Mouse (Mus musculus) megakaryocyte, adult 5-6 weeks (primary cell): ENCODE measurements around the gene Tram2. TPM values are rescaled to one million over a fixed set of nuclear protein-coding genes. Genes with fewer than 3 reads are reported as not detected.

Experiments used
- ATAC-seq: 2 replicates; pipeline ENCODE4 v1.8.0; 2016; ENCODE audit warnings: mild to moderate bottlenecking, inconsistent platforms; ENCODE audit not compliant: poor library complexity, severe bottlenecking
- total RNA-seq, 2 experiments: library from RNA; stranded (forward) in 1 of 2; stranded (reverse) in 1 of 2; fragments of 153-499, 151-499 nt in 1 of 2; fragments of 221-1000, 200-1000 nt in 1 of 2; gene quantifications; 2 replicates each; pipeline versions ENCODE4 v1.2.3 to v1.2.4; 2015 to 2017

Tram2 gene
- total RNA-seq (2015) (13.7 and 16.3 TPM in 2 replicates), total RNA-seq (2017) (2.2 and 3.0 TPM in 2 replicates)

GRCm38 (mm10) chr1:21079217-21079773, at the start of gene Tram2:
Gene Tram2 (minus strand): TSS chr1:21079229.
- ATAC-seq, result peak; percentile 92

GRCm38 (mm10) chr1:21124713-21125336, 45.8 kb upstream of the Tram2 start:
- ATAC-seq, result no peak

GRCm38 (mm10) chr1:21103784-21104183, 24.8 kb upstream of the Tram2 start:
- peak; percentile 52; the same call in 1 of the 2 replicates for ATAC-seq

- peak; percentile 86 for ATAC-seq
Observed at GRCm38 (mm10) chr1:21101221-21102006, 22.4 kb upstream of the Tram2 start.

GRCm38 (mm10) chr1:21100726-21101125, 21.7 kb upstream of the Tram2 start:
- no peak for ATAC-seq

- ATAC-seq, result no peak
Observed at GRCm38 (mm10) chr1:21097001-21097989, 18.3 kb upstream of the Tram2 start.

GRCm38 (mm10) chr1:21094644-21095215, 15.7 kb upstream of the Tram2 start:
- ATAC-seq, result peak; percentile 75

GRCm38 (mm10) chr1:21089661-21090117, 10.7 kb upstream of the Tram2 start:
- no peak for ATAC-seq

- ATAC-seq, result no peak
Observed at GRCm38 (mm10) chr1:21086291-21086690, 7.3 kb upstream of the Tram2 start.

- no peak for ATAC-seq
Observed at GRCm38 (mm10) chr1:21084661-21085060, 5.6 kb upstream of the Tram2 start.

GRCm38 (mm10) chr1:21080362-21080761, 1.3 kb upstream of the Tram2 start:
- ATAC-seq, result no peak

GRCm38 (mm10) chr1:21078481-21079214, 381 bp downstream of the Tram2 start:
- ATAC-seq, result peak; percentile 15

- ATAC-seq, result no peak
Observed at GRCm38 (mm10) chr1:21077619-21078018, 1.4 kb downstream of the Tram2 start.

GRCm38 (mm10) chr1:21077191-21077590, 1.8 kb downstream of the Tram2 start:
- no peak for ATAC-seq

GRCm38 (mm10) chr1:21075986-21076495, 3.0 kb downstream of the Tram2 start:
- ATAC-seq, result no peak

- no peak for ATAC-seq
Observed at GRCm38 (mm10) chr1:21074231-21074630, 4.8 kb downstream of the Tram2 start.

GRCm38 (mm10) chr1:21072875-21073444, 6.1 kb downstream of the Tram2 start:
- ATAC-seq, result no peak

- ATAC-seq, result no peak
Observed at GRCm38 (mm10) chr1:21070658-21071057, 8.4 kb downstream of the Tram2 start.
